Mouse (Mus musculus) ES-Bruce4 (cell line): ENCODE results near the gene Gsdma2. TPM values are rescaled to one million over a fixed set of nuclear protein-coding genes. Genes with fewer than 3 reads are reported as not detected.
"Not testable (repeated sequence)": the region's sequence is repeated elsewhere in the genome, so short reads cannot be mapped to it uniquely, and the experiment has no call there.

Experiments used
- H3K27ac ChIP-seq: 2 replicates; pipeline ENCODE4 v1.5.1; 2012; ENCODE audit warnings: low read length, inconsistent platforms; ENCODE audit not compliant: insufficient read depth
- H3K27me3 ChIP-seq: 2 replicates; pipeline ENCODE4 v1.6.1; 2012; ENCODE audit warnings: mild to moderate bottlenecking, low read length, inconsistent platforms; ENCODE audit not compliant: control insufficient read depth, poor library complexity, insufficient read depth, severe bottlenecking
- H3K36me3 ChIP-seq: 2 replicates; pipeline ENCODE4 v1.6.1; 2012; ENCODE audit warnings: inconsistent platforms, mild to moderate bottlenecking, low read length, moderate library complexity; ENCODE audit not compliant: control insufficient read depth, poor library complexity, insufficient read depth, severe bottlenecking
- H3K4me1 ChIP-seq: one replicate; pipeline ENCODE4 v1.8.1; 2011; ENCODE audit warnings: low read length; ENCODE audit not compliant: control insufficient read depth, insufficient read depth
- H3K4me3 ChIP-seq: 2 replicates; pipeline ENCODE4 v1.5.1; 2011; ENCODE audit warnings: low read depth, mild to moderate bottlenecking, low read length
- H3K9ac ChIP-seq: 2 replicates; pipeline ENCODE4 v1.6.1; 2012; ENCODE audit warnings: low read depth, mild to moderate bottlenecking, inconsistent platforms; ENCODE audit not compliant: poor library complexity, severe bottlenecking
- H3K9me3 ChIP-seq: replicated peaks from 2 replicates; pipeline ENCODE4 v1.6.1; 2012; ENCODE audit warnings: mild to moderate bottlenecking, low read length, inconsistent platforms; ENCODE audit not compliant: control insufficient read depth, poor library complexity, insufficient read depth, severe bottlenecking
- CTCF ChIP-seq: IDR thresholded peaks from one replicate; pipeline ENCODE4 v1.8.1; 2011; ENCODE audit warnings: low read depth, low read length
- EP300 ChIP-seq: IDR thresholded peaks from 2 replicates; pipeline ENCODE4 v1.6.1; 2011; ENCODE audit warnings: low read depth, low read length; ENCODE audit not compliant: insufficient read depth
- POLR2A ChIP-seq: IDR thresholded peaks from one replicate; pipeline ENCODE4 v1.8.1; 2011; ENCODE audit warnings: low read length; ENCODE audit not compliant: insufficient read depth
- polyA plus RNA-seq: library from polyadenylated mRNA; stranded (reverse); fragments of >200 nt; gene quantifications from 2 replicates; pipeline ENCODE4 v1.2.4, GENCODE M21; 2011; ENCODE audit warnings: low read depth; ENCODE audit not compliant: missing spikeins, insufficient read depth, insufficient read length

Gsdma2 gene
- polyA plus RNA-seq, 1 experiment, result not detected

DNA sequence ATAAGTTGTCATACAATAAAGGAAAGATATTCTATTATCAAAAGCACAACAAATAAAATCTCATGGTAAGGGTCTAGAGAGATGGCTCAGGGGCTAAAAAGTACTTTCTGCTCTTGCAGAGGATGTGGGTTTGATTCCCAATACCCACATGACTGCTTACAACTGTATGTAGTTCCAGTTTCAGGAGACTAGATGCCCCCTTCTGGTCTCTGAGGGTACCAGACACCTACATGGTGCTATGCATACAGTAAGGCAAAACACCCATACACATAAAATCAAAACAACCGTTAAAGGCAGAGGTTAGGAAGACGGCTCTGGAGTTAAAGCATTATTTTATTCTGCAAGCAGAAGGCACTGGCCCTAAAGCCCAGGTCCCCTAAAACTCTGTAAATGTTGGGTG lies 42.6 kb upstream of the Gsdma2 start:
- no peak overlapping the region for H3K4me3 ChIP-seq
- H3K4me1 ChIP-seq, result no peaks in the 10 kb centered on the region
- no peaks in the 10 kb centered on the region for H3K36me3 ChIP-seq
- no peak overlapping the region for H3K9ac ChIP-seq
- TF ChIP-seq CTCF, result no peak
- no peak for TF ChIP-seq POLR2A
- no peak for TF ChIP-seq EP300
- H3K9me3 ChIP-seq, result no peaks in the 10 kb centered on the region
- H3K27ac ChIP-seq, result no peak overlapping the region
- no peaks in the 10 kb centered on the region for H3K27me3 ChIP-seq

DNA sequence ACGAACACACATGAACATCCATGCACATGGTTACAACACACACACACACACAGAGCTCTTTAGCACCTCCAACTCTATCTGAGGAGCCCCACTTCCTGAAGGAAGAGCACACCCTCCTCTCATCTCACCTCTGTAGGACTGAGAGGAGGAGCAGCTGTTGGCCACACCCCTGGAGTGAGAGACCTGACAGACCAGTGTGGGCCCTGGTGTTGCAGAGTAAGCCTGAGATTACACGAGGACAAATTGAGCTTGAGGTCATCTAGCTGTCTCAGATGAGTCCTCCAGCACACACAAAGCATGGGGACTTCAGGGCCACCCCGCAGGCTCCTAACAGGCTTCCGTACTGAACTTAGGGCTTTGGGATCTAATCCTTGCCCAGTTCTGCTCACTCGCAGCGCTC lies 41.6 kb upstream of the Gsdma2 start:
- H3K36me3 ChIP-seq, H3K27ac ChIP-seq, H3K27me3 ChIP-seq, H3K4me3 ChIP-seq, H3K9me3 ChIP-seq, H3K4me1 ChIP-seq, H3K9ac ChIP-seq: not testable (repeated sequence)

DNA sequence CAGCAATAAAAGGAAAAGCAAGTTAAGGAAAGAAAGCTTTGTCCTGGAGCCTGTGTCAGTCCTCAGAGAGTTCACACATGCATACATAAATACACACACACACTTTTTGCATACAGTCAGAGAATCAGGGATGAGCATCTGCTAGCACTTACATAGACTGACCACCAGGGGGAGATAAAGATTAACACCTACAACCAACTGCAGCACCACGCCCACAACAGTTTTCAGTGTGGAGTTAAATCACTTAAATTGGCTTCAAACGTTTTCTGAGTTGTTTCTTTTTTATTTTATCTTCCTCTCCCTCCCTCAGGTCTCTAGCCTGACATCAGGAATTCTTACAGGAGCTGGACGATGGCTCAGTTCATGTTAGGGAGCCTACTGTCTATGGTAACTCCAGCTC lies 39.8 kb upstream of the Gsdma2 start:
- no peaks in the 10 kb centered on the region for H3K9me3 ChIP-seq
- no peaks in the 10 kb centered on the region for H3K27me3 ChIP-seq
- TF ChIP-seq POLR2A (no peak), EP300 (no peak), CTCF (no peak)
- H3K36me3 ChIP-seq, result no peaks in the 10 kb centered on the region
- H3K27ac ChIP-seq, result no peak overlapping the region
- no peaks in the 10 kb centered on the region for H3K4me1 ChIP-seq
- H3K9ac ChIP-seq, result no peak overlapping the region
- H3K4me3 ChIP-seq, result no peak overlapping the region

DNA sequence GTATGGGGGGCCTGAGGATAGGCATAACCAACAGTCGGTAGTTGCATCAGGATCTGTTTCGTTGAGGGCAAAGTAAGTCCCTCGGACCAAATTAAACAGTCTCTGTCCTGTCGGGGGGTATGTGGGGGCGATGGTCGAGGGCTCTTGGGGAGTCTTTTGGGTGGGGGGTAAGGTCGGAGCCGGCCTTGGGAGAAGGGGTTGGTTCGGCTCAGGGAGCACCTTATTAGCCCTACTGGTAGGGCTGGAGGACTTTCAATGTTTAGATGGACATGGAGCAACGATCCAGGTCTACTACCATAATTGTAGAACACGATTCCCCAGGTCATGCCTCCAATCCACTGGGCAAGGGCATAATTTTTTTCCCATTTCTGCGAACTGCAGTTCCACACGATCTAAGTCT lies 25.8 kb upstream of the Gsdma2 start:
- H3K27ac ChIP-seq, result no peak overlapping the region
- H3K36me3 ChIP-seq, result no peaks in the 10 kb centered on the region
- H3K4me3 ChIP-seq, result no peak overlapping the region
- no peak for TF ChIP-seq POLR2A
- no peak for TF ChIP-seq CTCF
- TF ChIP-seq EP300, result no peak
- no peaks in the 10 kb centered on the region for H3K27me3 ChIP-seq
- no peak overlapping the region for H3K9ac ChIP-seq
- H3K9me3 ChIP-seq, result peaks cover 20% of the 10 kb centered on the region
- no peaks in the 10 kb centered on the region for H3K4me1 ChIP-seq

DNA sequence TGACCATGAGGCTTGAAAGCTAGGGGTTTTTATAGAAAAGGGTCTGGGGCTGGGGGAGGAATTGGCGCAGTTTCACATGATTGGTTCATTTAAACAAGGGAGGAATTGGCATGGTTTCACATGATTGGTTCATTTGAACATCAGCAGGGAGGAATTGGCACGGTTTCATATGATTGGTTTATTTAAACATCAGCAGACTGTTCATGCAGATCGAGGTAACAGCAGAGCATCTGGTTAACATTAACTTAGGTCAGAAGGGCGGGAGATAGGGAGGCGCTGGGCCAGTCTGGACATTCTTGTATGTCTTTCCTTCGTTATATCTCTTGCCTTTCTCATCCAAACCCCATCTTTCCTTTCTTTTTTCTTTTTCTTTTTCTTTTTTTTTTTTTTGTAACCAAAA lies 22.6 kb upstream of the Gsdma2 start:
- H3K4me3 ChIP-seq, H3K27ac ChIP-seq, H3K9ac ChIP-seq, H3K27me3 ChIP-seq, H3K4me1 ChIP-seq, H3K36me3 ChIP-seq: not testable (repeated sequence)
- H3K9me3 ChIP-seq, result peaks cover 20% of the 10 kb centered on the region

DNA sequence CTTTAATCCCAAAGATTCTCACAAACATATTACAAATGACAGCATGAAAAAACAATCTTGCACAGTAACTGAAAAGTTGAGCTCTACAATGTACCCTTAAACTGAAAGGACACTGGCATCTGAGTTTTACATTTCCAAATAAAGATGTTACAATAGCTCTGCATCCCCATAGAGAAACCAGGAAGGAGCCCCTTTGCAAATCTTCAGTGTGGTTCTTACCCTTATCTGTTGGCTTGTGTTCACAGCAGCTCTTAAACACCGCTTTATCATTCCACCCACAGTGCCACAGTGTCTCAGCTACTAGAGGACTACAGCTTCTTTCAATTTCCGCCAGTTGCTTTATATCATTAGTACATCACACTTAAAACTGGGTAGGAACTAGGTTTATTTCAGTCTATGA lies 22.2 kb upstream of the Gsdma2 start:
- H3K27ac ChIP-seq, H3K4me1 ChIP-seq, H3K4me3 ChIP-seq, H3K36me3 ChIP-seq, H3K9ac ChIP-seq, H3K27me3 ChIP-seq: not testable (repeated sequence)
- H3K9me3 ChIP-seq, result peaks cover 20% of the 10 kb centered on the region

DNA sequence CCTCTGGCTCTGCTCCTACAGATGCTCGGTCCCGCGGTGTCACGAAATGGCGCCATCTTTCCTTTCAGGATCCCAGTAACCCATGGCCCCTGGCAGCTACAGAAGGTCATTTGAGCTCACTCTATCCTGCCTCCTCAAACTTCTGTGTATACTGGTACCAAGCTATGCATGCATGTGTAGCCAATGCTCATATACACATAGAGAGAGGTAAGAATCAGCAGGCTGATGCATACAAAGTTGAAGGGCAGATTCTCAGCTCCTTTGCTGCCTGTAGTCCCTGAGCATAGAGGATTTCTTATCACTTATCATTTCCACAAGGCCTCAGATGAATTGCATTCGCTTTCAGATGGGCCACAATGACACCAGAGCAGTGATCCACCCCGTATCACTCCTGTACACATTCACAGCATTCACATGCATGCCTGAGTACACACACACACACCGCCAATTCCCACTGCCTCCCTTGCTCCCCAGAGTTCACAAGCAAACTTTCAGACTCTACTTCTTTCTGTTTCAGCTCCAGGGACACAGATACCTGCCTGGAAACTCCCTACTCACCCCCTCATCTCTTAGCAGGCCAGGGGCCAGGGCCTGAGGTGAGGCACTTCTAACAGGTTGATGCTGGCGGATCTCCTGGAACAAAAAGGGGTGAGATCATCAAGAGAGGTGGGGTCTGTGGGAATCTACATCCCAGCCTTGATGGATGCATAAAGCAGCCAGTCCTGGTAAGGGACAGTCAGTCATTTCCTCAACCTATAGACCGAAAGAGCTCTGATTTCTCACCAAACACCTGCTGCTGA lies 20.7 kb upstream of the Gsdma2 start, which contains the start of the genes Gm12355 and Gsdma3:
TSS of gene Gm12355 (minus strand) at position 51 of the 800 bp plus-strand sequence.
TSS of gene Gsdma3 (plus strand) at position 750 of the 800 bp plus-strand sequence.
- Histone ChIP-seq H3K9me3 (peaks cover 13% of the 10 kb centered on the region), H3K4me1 (no peaks in the 10 kb centered on the region), H3K27me3 (no peaks in the 10 kb centered on the region), H3K36me3 (no peaks in the 10 kb centered on the region), H3K9ac (no peak within 1 kb of the TSS), H3K4me3 (no peak within 1 kb of the TSS), H3K27ac (no peak within 1 kb of the TSS)
- TF ChIP-seq CTCF (no peak), POLR2A (no peak), EP300 (no peak)
